Mouse (Mus musculus) neural tube, embryonic 15.5 days (tissue): ENCODE results near the gene Gm49387. TPM values are rescaled to one million over a fixed set of nuclear protein-coding genes. Genes with fewer than 3 reads are reported as not detected.

ENCODE experiments used
- polyA plus RNA-seq: library from polyadenylated mRNA; unstranded; fragments of >200 nt; fragmentation: Nextera tagmentation; extraction: Ambion mirVana; gene quantifications from 2 replicates; pipeline ENCODE4 v1.2.1, GENCODE M21; 2015

Gene Gm49387
- polyA plus RNA-seq, 1 experiment from 2014 or later: 0.59 TPM

Other genes with a start within 250 kb of the Gm49387 start
- gene Sh3bp5, start 204.8 kb downstream of the Gm49387 start, polyA plus RNA-seq: 131 and 150 TPM in 2 replicates
- 7.4 and 12.9 TPM in 2 replicates for gene Eaf1, start 146.5 kb downstream of the Gm49387 start, polyA plus RNA-seq
- gene Mettl6, start 145.8 kb downstream of the Gm49387 start, polyA plus RNA-seq: 40.3 and 47.4 TPM in 2 replicates
- gene Colq, start 49.5 kb downstream of the Gm49387 start, polyA plus RNA-seq: 0.63 and 3.1 TPM in 2 replicates
- 15.6 and 19.0 TPM in 2 replicates for gene Btd, start 150 bp upstream of the Gm49387 start, polyA plus RNA-seq
- gene Hacl1, start 408 bp upstream of the Gm49387 start, polyA plus RNA-seq: 7.9 and 11.0 TPM in 2 replicates
- gene Ankrd28, start 189.8 kb upstream of the Gm49387 start, polyA plus RNA-seq: 9.1 and 9.4 TPM in 2 replicates